In the genomic region with DNA sequence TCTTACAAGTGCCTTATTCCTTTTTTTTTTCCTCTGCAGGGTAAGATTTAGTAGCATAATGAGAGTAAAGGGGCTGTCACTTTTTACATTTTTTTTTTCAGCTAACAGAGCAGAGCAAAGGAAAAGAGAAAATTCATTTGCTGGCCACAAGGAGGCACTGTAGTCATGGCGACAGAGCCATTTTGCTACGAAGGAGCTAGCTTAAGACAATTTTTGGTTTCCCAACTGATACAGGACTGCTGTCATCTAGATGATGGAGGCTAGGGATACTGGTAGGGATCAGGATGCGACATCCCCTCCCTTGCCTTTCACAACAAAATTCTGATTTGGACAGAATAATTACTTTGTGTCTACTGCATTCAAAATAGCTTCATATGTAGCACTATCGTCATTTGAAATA, we compare ENCODE assay signal across 8 mouse cellular contexts.
A peak's percentile ranks its signal among the peaks of the same experiment; 100 is the strongest.
DNase-seq lines count a peak whose midpoint lies in the region; ATAC-seq and TF ChIP-seq lines count a peak whose summit lies in the region.

No protein-coding gene starts in this region.

- no peaks in the 10 kb centered on the region for H3K36me3 ChIP-seq in heart, adult 2 months (ENCODE audit: control insufficient read depth, insufficient read depth, low read length)
- H3K36me3 ChIP-seq in midbrain, embryonic 10.5 days = no peaks in the 10 kb centered on the region
- no peaks in the 10 kb centered on the region for H3K36me3 ChIP-seq in midbrain, embryonic 16.5 days (ENCODE audit: control insufficient read depth, insufficient read depth, low read length)
- H3K36me3 ChIP-seq in forebrain, embryonic 13.5 days (ENCODE audit: poor library complexity, severe bottlenecking) = peaks cover 8% of the 10 kb centered on the region; the same call in 1 of the 2 replicates

- no peaks in the 10 kb centered on the region for H3K4me1 ChIP-seq in heart, adult 2 months (ENCODE audit: control insufficient read depth, insufficient read depth, low read length)
- H3K4me1 ChIP-seq in midbrain, embryonic 10.5 days = no peaks in the 10 kb centered on the region
- H3K4me1 ChIP-seq in midbrain, embryonic 16.5 days (ENCODE audit: control insufficient read depth, insufficient read depth, low read length) = no peaks in the 10 kb centered on the region
- H3K4me1 ChIP-seq in forebrain, embryonic 13.5 days = no peaks in the 10 kb centered on the region

- H3K9ac ChIP-seq in heart, adult 2 months (ENCODE audit: low read depth, low read length) = no peak overlapping the region
- no peak overlapping the region for H3K9ac ChIP-seq in midbrain, embryonic 16.5 days (ENCODE audit: low read depth, low read length)
- H3K9ac ChIP-seq in forebrain, embryonic 13.5 days = no peak overlapping the region

- no peaks in the 10 kb centered on the region for H3K27me3 ChIP-seq in heart, adult 2 months (ENCODE audit: control insufficient read depth, insufficient read depth, low read length)
- peaks cover 7% of the 10 kb centered on the region for H3K27me3 ChIP-seq in midbrain, embryonic 10.5 days (ENCODE audit: low read depth, poor library complexity, severe bottlenecking)
- H3K27me3 ChIP-seq in midbrain, embryonic 16.5 days (ENCODE audit: control insufficient read depth, insufficient read depth, low read depth, low read length) = no peaks in the 10 kb centered on the region
- H3K27me3 ChIP-seq in forebrain, embryonic 13.5 days = no peaks in the 10 kb centered on the region

- H3K4me2 ChIP-seq in midbrain, embryonic 16.5 days (ENCODE audit: low read length) = no peak overlapping the region
- no peak overlapping the region for H3K4me2 ChIP-seq in forebrain, embryonic 13.5 days

- no peak for TF ChIP-seq POLR2A in heart, adult 2 months (IDR thresholded peaks at IDR 0.05; ENCODE audit: insufficient read depth, low read depth, low read length)

- H3K79me2 ChIP-seq in heart, adult 2 months (replicated peaks; ENCODE audit: control insufficient read depth, insufficient read depth, low read length) = no peaks in the 10 kb centered on the region

- WGBS in heart, adult 2 months = 35% methylated on average over 4 of the region's 4 CpGs
- WGBS in midbrain, embryonic 10.5 days = 46% methylated on average over 4 of the region's 4 CpGs
- 45% methylated on average over 4 of the region's 4 CpGs for WGBS in midbrain, embryonic 16.5 days
- WGBS in forebrain, embryonic 13.5 days = 39% methylated on average over 4 of the region's 4 CpGs

- no peak for DNase-seq in heart, adult 2 months
- DNase-seq in heart, adult 9 months (ENCODE audit: low spot score in 2 of 2) = no peak
- DNase-seq in midbrain, embryonic 10.5 days (ENCODE audit: low spot score) = peak; percentile 12
- peak; percentile 8 to 36 for DNase-seq in cerebellum, postnatal 25 days
- peak; percentile 54 for DNase-seq in mesoderm, embryonic 11.5 days (ENCODE audit: low read depth, low spot score)
- no peak for DNase-seq in spleen, adult 12 weeks (ENCODE audit: low spot score)

- no peaks in the 10 kb centered on the region for H3K9me3 ChIP-seq in midbrain, embryonic 10.5 days (replicated peaks)
- H3K9me3 ChIP-seq in midbrain, embryonic 16.5 days (replicated peaks; ENCODE audit: control insufficient read depth, low read length, poor library complexity, severe bottlenecking) = no peaks in the 10 kb centered on the region
- H3K9me3 ChIP-seq in forebrain, embryonic 13.5 days (replicated peaks) = no peaks in the 10 kb centered on the region

- TF ChIP-seq CTCF in heart, adult 2 months (IDR thresholded peaks at IDR 0.05) = peak; percentile 62

- no peak for TF ChIP-seq EP300 in heart, adult 2 months (IDR thresholded peaks at IDR 0.05; ENCODE audit: insufficient read depth, low read depth, low read length)

- H3K4me3 ChIP-seq in heart, adult 2 months = no peak overlapping the region
- no peak overlapping the region for H3K4me3 ChIP-seq in midbrain, embryonic 10.5 days
- no peak overlapping the region for H3K4me3 ChIP-seq in midbrain, embryonic 16.5 days (ENCODE audit: low read depth, low read length)
- no peak overlapping the region for H3K4me3 ChIP-seq in forebrain, embryonic 13.5 days

- ATAC-seq in midbrain, embryonic 16.5 days = no peak
- no peak for ATAC-seq in forebrain, embryonic 13.5 days

- H3K27ac ChIP-seq in heart, adult 2 months = no peak overlapping the region
- no peak overlapping the region for H3K27ac ChIP-seq in midbrain, embryonic 10.5 days (replicated peaks)
- no peak overlapping the region for H3K27ac ChIP-seq in midbrain, embryonic 16.5 days (ENCODE audit: low read length)
- no peak overlapping the region for H3K27ac ChIP-seq in forebrain, embryonic 13.5 days

- intact Hi-C loops in heart, adult 2 months (cut with DNase I) = loop anchor here (2.0 kb wide), 1 partner anchor 261 kb away; no protein-coding TSS in a partner anchor

Comparison
In these comparisons a context has a peak if more than half of its experiments do, and no peak if none do; other contexts are left out.
1. DNase-seq: peak in midbrain, embryonic 10.5 days (single experiment), cerebellum, postnatal 25 days (2 of 2) and mesoderm, embryonic 11.5 days (single experiment); none in heart, adult 2 months (0 of 2), heart, adult 9 months (0 of 2) and spleen, adult 12 weeks (single experiment).